Mouse (Mus musculus): Measurements from ENCODE around the gene Lyrm7.

DNA sequence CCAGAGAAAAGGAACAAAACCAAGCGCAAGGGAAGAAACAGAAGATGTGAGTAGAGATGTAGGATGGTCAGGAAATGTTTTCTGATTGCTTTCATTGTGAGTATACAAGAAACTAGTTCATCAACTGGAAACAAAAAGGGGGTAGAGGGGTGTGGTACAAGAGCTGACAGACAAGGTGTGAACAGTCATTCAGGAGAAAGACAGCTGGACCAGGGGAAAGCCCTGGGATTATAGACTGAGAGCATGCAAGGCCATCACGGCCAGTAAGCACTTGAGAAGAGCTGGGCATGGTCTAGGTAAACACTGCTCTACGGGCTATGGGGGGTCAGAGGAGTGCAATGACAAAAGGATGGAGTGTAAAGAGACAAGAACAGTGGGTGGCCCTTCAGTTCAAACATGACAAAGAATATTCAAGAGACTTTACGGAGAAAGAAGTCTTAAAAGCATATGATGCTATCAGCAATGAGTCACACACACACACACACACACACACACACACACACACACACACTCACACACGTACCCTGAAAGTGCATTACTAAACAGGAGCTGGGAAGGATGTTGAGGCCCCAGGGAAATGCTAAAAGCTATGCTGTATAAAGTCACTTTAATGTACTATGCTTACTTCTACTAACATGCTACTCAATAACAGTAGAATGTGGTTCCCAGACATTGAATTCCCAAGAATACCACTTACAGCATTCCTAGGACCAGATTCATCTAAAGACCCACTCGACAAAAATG is 83.2 kb downstream of the Lyrm7 start:
- TF ChIP-seq CTCF (IDR thresholded peaks at IDR 0.05; ENCODE audit: extremely low read depth, insufficient read length, insufficient replicate concordance, low read depth, low read length) (no peak), POLR2A (IDR thresholded peaks at IDR 0.05; ENCODE audit: low read depth, low read length) (no peak)
